Mouse (Mus musculus): ENCODE results near the gene Mmgt2. TPM values are rescaled to one million over a fixed set of nuclear protein-coding genes. Genes with fewer than 3 reads are reported as not detected.

Gene Mmgt2
- polyA plus RNA-seq, 1 experiment from 2014 or later: 27.4 TPM

- Histone ChIP-seq H3K36me3 (ENCODE audit: control insufficient read depth, insufficient read depth, low read length) (no peaks in the 10 kb centered on the region), H3K9me3 (replicated peaks; ENCODE audit: control insufficient read depth, low read length) (no peaks in the 10 kb centered on the region), H3K27me3 (replicated peaks; ENCODE audit: control insufficient read depth, insufficient read depth, low read length) (no peaks in the 10 kb centered on the region), H3K4me3 (ENCODE audit: low read depth, low read length) (no peak overlapping the region), H3K9ac (ENCODE audit: low read length) (no peak overlapping the region), H3K27ac (ENCODE audit: low read depth, low read length) (no peak overlapping the region), H3K4me2 (ENCODE audit: low read length) (no peak overlapping the region), H3K4me1 (ENCODE audit: control insufficient read depth, insufficient read depth, low read length) (no peaks in the 10 kb centered on the region)
- no peak for DNase-seq (ENCODE audit: low spot score)
- ATAC-seq: no peak
- WGBS: 97% methylated on average over 1 of the region's 1 CpGs
Measured at GRCm38 (mm10) chr11:62701218-62701617, 52.8 kb downstream of the Mmgt2 start.

- H3K36me3 ChIP-seq (ENCODE audit: control insufficient read depth, insufficient read depth, low read length): peaks cover 24% of the 10 kb centered on the region
- H3K4me1 ChIP-seq (ENCODE audit: control insufficient read depth, insufficient read depth, low read length): no peaks in the 10 kb centered on the region
- H3K9ac ChIP-seq (ENCODE audit: low read length): no peak overlapping the region
- no peak overlapping the region for H3K4me3 ChIP-seq (ENCODE audit: low read depth, low read length)
- ATAC-seq (no peak), DNase-seq (ENCODE audit: low spot score) (no peak)
- no peaks in the 10 kb centered on the region for H3K9me3 ChIP-seq (replicated peaks; ENCODE audit: control insufficient read depth, low read length)
- 94% methylated on average over 2 of the region's 2 CpGs for WGBS
- no peaks in the 10 kb centered on the region for H3K27me3 ChIP-seq (replicated peaks; ENCODE audit: control insufficient read depth, insufficient read depth, low read length)
- no peak overlapping the region for H3K27ac ChIP-seq (ENCODE audit: low read depth, low read length)
- H3K4me2 ChIP-seq (ENCODE audit: low read length): no peak overlapping the region
Measured at GRCm38 (mm10) chr11:62706141-62706540, 57.7 kb downstream of the Mmgt2 start.

- H3K27ac ChIP-seq (ENCODE audit: low read depth, low read length): no peak overlapping the region
- ATAC-seq: no peak
Measured at GRCm38 (mm10) chr11:62708252-62708651, 59.8 kb downstream of the Mmgt2 start.

GRCm38 (mm10) chr11:62710657-62711056 is 62.2 kb downstream of the Mmgt2 start:
- Histone ChIP-seq H3K27me3 (replicated peaks; ENCODE audit: control insufficient read depth, insufficient read depth, low read length) (no peaks in the 10 kb centered on the region), H3K27ac (ENCODE audit: low read depth, low read length) (no peak overlapping the region), H3K9me3 (replicated peaks; ENCODE audit: control insufficient read depth, low read length) (no peaks in the 10 kb centered on the region), H3K9ac (ENCODE audit: low read length) (no peak overlapping the region), H3K4me2 (ENCODE audit: low read length) (no peak overlapping the region), H3K4me1 (ENCODE audit: control insufficient read depth, insufficient read depth, low read length) (no peaks in the 10 kb centered on the region), H3K36me3 (ENCODE audit: control insufficient read depth, insufficient read depth, low read length) (peaks cover 62% of the 10 kb centered on the region), H3K4me3 (ENCODE audit: low read depth, low read length) (no peak overlapping the region)
- ATAC-seq (no peak), DNase-seq (ENCODE audit: low spot score) (no peak)
- WGBS: 93% methylated on average over 5 of the region's 5 CpGs

More at GRCm38 (mm10) chr11:62708252-62708651, 59.8 kb downstream of the Mmgt2 start:
- H3K4me3 ChIP-seq (ENCODE audit: low read depth, low read length): no peak overlapping the region
- no peak overlapping the region for H3K9ac ChIP-seq (ENCODE audit: low read length)
- DNase-seq (ENCODE audit: low spot score): no peak
- no peaks in the 10 kb centered on the region for H3K9me3 ChIP-seq (replicated peaks; ENCODE audit: control insufficient read depth, low read length)
- H3K4me2 ChIP-seq (ENCODE audit: low read length): no peak overlapping the region
- H3K36me3 ChIP-seq (ENCODE audit: control insufficient read depth, insufficient read depth, low read length): peaks cover 42% of the 10 kb centered on the region
- H3K4me1 ChIP-seq (ENCODE audit: control insufficient read depth, insufficient read depth, low read length): no peaks in the 10 kb centered on the region
- 84% methylated on average over 7 of the region's 7 CpGs for WGBS
- H3K27me3 ChIP-seq (replicated peaks; ENCODE audit: control insufficient read depth, insufficient read depth, low read length): no peaks in the 10 kb centered on the region

Other genes with a start within 250 kb of the Mmgt2 start
- gene Pigl, start 190.2 kb upstream of the Mmgt2 start, polyA plus RNA-seq (2014; fragmentation: Nextera tagmentation; extraction: Ambion mirVana): 5.7 TPM in 2 replicates
- gene Ncor1, start 190.1 kb upstream of the Mmgt2 start, polyA plus RNA-seq (2014; fragmentation: Nextera tagmentation; extraction: Ambion mirVana): 92.3 and 134 TPM in 2 replicates
- gene Cenpv, start 109.4 kb upstream of the Mmgt2 start, polyA plus RNA-seq (2014; fragmentation: Nextera tagmentation; extraction: Ambion mirVana): 99.4 and 112 TPM in 2 replicates
- gene Ubb, start 97.5 kb upstream of the Mmgt2 start, polyA plus RNA-seq (2014; fragmentation: Nextera tagmentation; extraction: Ambion mirVana): 5,294 and 5,616 TPM in 2 replicates
- 13.2 and 17.0 TPM in 2 replicates for gene Trpv2, start 74.2 kb upstream of the Mmgt2 start, polyA plus RNA-seq (2014; fragmentation: Nextera tagmentation; extraction: Ambion mirVana)
- gene Lrrc75a, start 141 bp upstream of the Mmgt2 start, polyA plus RNA-seq (2014; fragmentation: Nextera tagmentation; extraction: Ambion mirVana): 9.6 and 9.9 TPM in 2 replicates
- 15.3 and 20.8 TPM in 2 replicates for gene Zfp287, start 83.2 kb downstream of the Mmgt2 start, polyA plus RNA-seq (2014; fragmentation: Nextera tagmentation; extraction: Ambion mirVana)
- gene Gm10428, start 104.4 kb downstream of the Mmgt2 start, polyA plus RNA-seq (2014; fragmentation: Nextera tagmentation; extraction: Ambion mirVana): not detected in 2 replicates
- gene Zfp286, start 140.8 kb downstream of the Mmgt2 start, polyA plus RNA-seq (2014; fragmentation: Nextera tagmentation; extraction: Ambion mirVana): 33.6 and 37.5 TPM in 2 replicates
- gene Trim16, start 171.6 kb downstream of the Mmgt2 start, polyA plus RNA-seq (2014; fragmentation: Nextera tagmentation; extraction: Ambion mirVana): 2.7 and 4.1 TPM in 2 replicates
- gene Fbxw10, start 198.4 kb downstream of the Mmgt2 start, polyA plus RNA-seq (2014; fragmentation: Nextera tagmentation; extraction: Ambion mirVana): 0.20 and 0.21 TPM in 2 replicates
- gene Tvp23b, start 230.8 kb downstream of the Mmgt2 start, polyA plus RNA-seq (2014; fragmentation: Nextera tagmentation; extraction: Ambion mirVana): 55.7 and 61.1 TPM in 2 replicates